ENCODE assay signal across 8 mouse cellular contexts in genomic region chr3:68869691-68870567, GRCm38 (mm10). TPM values are rescaled to one million over a fixed set of nuclear protein-coding genes. Genes with fewer than 3 reads are reported as not detected.
DNase-seq lines count a peak whose midpoint lies in the region; ATAC-seq lines count a peak whose summit lies in the region.

No protein-coding gene starts in this region.

- H3K4me2 ChIP-seq in limb, embryonic 12.5 days, result peak overlapping the region; percentile 98
- H3K4me2 ChIP-seq in midbrain, embryonic 16.5 days (ENCODE audit: low read length), result peak overlapping the region; percentile 96
- peak overlapping the region; percentile 100 for H3K4me2 ChIP-seq in stomach, embryonic 15.5 days

- H3K4me1 ChIP-seq in erythroblast, embryonic 14.5 days (ENCODE audit: control insufficient read depth), result peaks cover 14% of the 10 kb centered on the region
- peaks cover 11% of the 10 kb centered on the region; the same call in 1 of the 2 replicates for H3K4me1 ChIP-seq in limb, embryonic 12.5 days (replicated peaks)
- peaks cover 5% of the 10 kb centered on the region for H3K4me1 ChIP-seq in midbrain, embryonic 16.5 days (ENCODE audit: control insufficient read depth, insufficient read depth, low read length)
- peaks cover 19% of the 10 kb centered on the region for H3K4me1 ChIP-seq in stomach, embryonic 15.5 days

- H3K9ac ChIP-seq in limb, embryonic 12.5 days (replicated peaks), result peak overlapping the region; percentile 63
- H3K9ac ChIP-seq in midbrain, embryonic 16.5 days (ENCODE audit: low read depth, low read length), result peak overlapping the region; percentile 88
- H3K9ac ChIP-seq in stomach, embryonic 15.5 days, result peak overlapping the region; percentile 16; the same call in 1 of the 2 replicates

- DNase-seq in adrenal gland, postnatal 36 days, result peak; percentile 40 to 49
- DNase-seq in forelimb bud, embryonic 11.5 days (ENCODE audit: low read depth, low spot score), result peak; percentile 48
- DNase-seq in induced T-regulatory cell, adult 2 months (ENCODE audit: low read depth), result peak; percentile 66

- no peak for ATAC-seq in erythroblast, adult 5-6 weeks (replicated peaks; ENCODE audit: low FRiP score, poor library complexity, severe bottlenecking)
- peak; percentile 66; the same call in 1 of the 2 replicates for ATAC-seq in limb, embryonic 12.5 days (ENCODE audit: insufficient number of reproducible peaks, insufficient read depth, low FRiP score, low TSS enrichment, low read depth)
- peak; percentile 91 for ATAC-seq in midbrain, embryonic 16.5 days
- ATAC-seq in stomach, embryonic 15.5 days (ENCODE audit: insufficient read depth, low FRiP score, low read depth), result peak; percentile 48; the same call in 1 of the 2 replicates

- under 1% methylated on average over 96 of the region's 96 CpGs for WGBS in limb, embryonic 12.5 days
- under 1% methylated on average over 93 of the region's 96 CpGs for WGBS in midbrain, embryonic 16.5 days
- under 1% methylated on average over 93 of the region's 96 CpGs for WGBS in stomach, embryonic 15.5 days

- H3K4me3 ChIP-seq in erythroblast, embryonic 14.5 days (replicated peaks), result peak overlapping the region; percentile 51
- peak overlapping the region; percentile 64 for H3K4me3 ChIP-seq in limb, embryonic 12.5 days (replicated peaks)
- peak overlapping the region; percentile 77 for H3K4me3 ChIP-seq in midbrain, embryonic 16.5 days (ENCODE audit: low read depth, low read length)
- peak overlapping the region; percentile 58 for H3K4me3 ChIP-seq in stomach, embryonic 15.5 days (replicated peaks)

- H3K27ac ChIP-seq in limb, embryonic 12.5 days, result no peak overlapping the region
- peak overlapping the region; percentile 64 for H3K27ac ChIP-seq in midbrain, embryonic 16.5 days (ENCODE audit: low read length)
- H3K27ac ChIP-seq in stomach, embryonic 15.5 days, result no peak overlapping the region

- no peaks in the 10 kb centered on the region; the same call in 1 of the 2 replicates for H3K9me3 ChIP-seq in erythroblast, embryonic 14.5 days (ENCODE audit: control insufficient read depth, low read length)
- H3K9me3 ChIP-seq in limb, embryonic 12.5 days, result no peaks in the 10 kb centered on the region
- H3K9me3 ChIP-seq in midbrain, embryonic 16.5 days (replicated peaks; ENCODE audit: control insufficient read depth, low read length, poor library complexity, severe bottlenecking), result no peaks in the 10 kb centered on the region
- no peaks in the 10 kb centered on the region for H3K9me3 ChIP-seq in stomach, embryonic 15.5 days

- H3K36me3 ChIP-seq in erythroblast, embryonic 14.5 days (ENCODE audit: control insufficient read depth), result no peaks in the 10 kb centered on the region
- H3K36me3 ChIP-seq in limb, embryonic 12.5 days, result no peaks in the 10 kb centered on the region
- no peaks in the 10 kb centered on the region for H3K36me3 ChIP-seq in midbrain, embryonic 16.5 days (ENCODE audit: control insufficient read depth, insufficient read depth, low read length)
- H3K36me3 ChIP-seq in stomach, embryonic 15.5 days, result no peaks in the 10 kb centered on the region

- H3K27me3 ChIP-seq in erythroblast, embryonic 14.5 days (ENCODE audit: control insufficient read depth), result peaks cover 42% of the 10 kb centered on the region
- peaks cover 43% of the 10 kb centered on the region for H3K27me3 ChIP-seq in limb, embryonic 12.5 days
- no peaks in the 10 kb centered on the region for H3K27me3 ChIP-seq in midbrain, embryonic 16.5 days (ENCODE audit: control insufficient read depth, insufficient read depth, low read depth, low read length)
- peaks cover 39% of the 10 kb centered on the region for H3K27me3 ChIP-seq in stomach, embryonic 15.5 days (replicated peaks)

RNA-seq across cellular contexts. Expression of gene 1110032F04Rik, which starts 0.5 kb away (rescaled TPM):
- 0.02 TPM in 1 of 2 replicates, not detected in the other for polyA plus RNA-seq in erythroblast, embryonic 14.5 days (2012)
- total RNA-seq in erythroblast, adult 5-6 weeks (2015; ENCODE audit: low replicate concordance), result 0.63 and 0.96 TPM in 2 replicates
- total RNA-seq in erythroblast, adult 5-6 weeks (2017; ENCODE audit: low replicate concordance), result 0.70 TPM in 1 of 2 replicates, not detected in the other
- under 1 TPM; 0.10 to 0.17 TPM for total RNA-seq in adrenal gland, postnatal 36 days (2021)
- 0.61 and 1.4 TPM in 2 replicates for polyA plus RNA-seq in limb, embryonic 12.5 days (2016; fragmentation: Nextera tagmentation; extraction: Ambion mirVana)
- 3.4 and 3.8 TPM in 2 replicates for polyA plus RNA-seq in midbrain, embryonic 16.5 days (2015; fragmentation: Nextera tagmentation; extraction: Ambion mirVana)
- polyA plus RNA-seq in stomach, embryonic 15.5 days (2015; fragmentation: Nextera tagmentation; extraction: Ambion mirVana), result 0.42 and 0.57 TPM in 2 replicates

Comparison
In these comparisons a context has a peak if more than half of its experiments do, and no peak if none do; other contexts are left out.
1. H3K9ac ChIP-seq: peak in every context shown above with its lines; median percentile 88 in midbrain, embryonic 16.5 days; 63 in limb, embryonic 12.5 days; 16 in stomach, embryonic 15.5 days.